Mouse (Mus musculus): ENCODE measurements around the gene Uchl4. TPM values are rescaled to one million over a fixed set of nuclear protein-coding genes. Genes with fewer than 3 reads are reported as not detected.
A peak's percentile ranks its signal among the peaks of the same experiment; 100 is the strongest.

Uchl4 gene
- polyA plus RNA-seq, 1 experiment from 2014 or later: 3.3 TPM

- no peak for ATAC-seq (ENCODE audit: low FRiP score, low TSS enrichment)
- 51% methylated on average over 2 of the region's 2 CpGs for WGBS
- H3K36me3 ChIP-seq (ENCODE audit: control insufficient read depth, insufficient read depth, low read length): no peaks in the 10 kb centered on the region
Measured at GRCm38 (mm10) chr9:64222098-64222497, 12.9 kb upstream of the Uchl4 start.

GRCm38 (mm10) chr9:64225805-64226204, 9.2 kb upstream of the Uchl4 start:
- no peaks in the 10 kb centered on the region for H3K36me3 ChIP-seq (ENCODE audit: control insufficient read depth, insufficient read depth, low read length)
- peak; percentile 76 for ATAC-seq (ENCODE audit: low FRiP score, low TSS enrichment)
- H3K27me3 ChIP-seq (ENCODE audit: control insufficient read depth, insufficient read depth, low read length): no peaks in the 10 kb centered on the region
- no peaks in the 10 kb centered on the region for H3K9me3 ChIP-seq (ENCODE audit: control insufficient read depth, low read length)
- no peak overlapping the region for H3K27ac ChIP-seq (ENCODE audit: low read depth, low read length)
- H3K4me3 ChIP-seq (ENCODE audit: low read length): no peak overlapping the region
- peaks cover 11% of the 10 kb centered on the region; the same call in 1 of the 2 replicates for H3K4me1 ChIP-seq (ENCODE audit: control insufficient read depth, insufficient read depth, low read length)
- H3K4me2 ChIP-seq (replicated peaks; ENCODE audit: low read depth, low read length): no peak overlapping the region
- no peak overlapping the region for H3K9ac ChIP-seq (ENCODE audit: low read depth, low read length)

More at GRCm38 (mm10) chr9:64222098-64222497, 12.9 kb upstream of the Uchl4 start:
- no peak overlapping the region for H3K4me3 ChIP-seq (ENCODE audit: low read length)
- no peak overlapping the region for H3K27ac ChIP-seq (ENCODE audit: low read depth, low read length)
- no peaks in the 10 kb centered on the region for H3K9me3 ChIP-seq (ENCODE audit: control insufficient read depth, low read length)
- no peaks in the 10 kb centered on the region for H3K27me3 ChIP-seq (ENCODE audit: control insufficient read depth, insufficient read depth, low read length)
- H3K4me2 ChIP-seq (replicated peaks; ENCODE audit: low read depth, low read length): no peak overlapping the region
- H3K4me1 ChIP-seq (ENCODE audit: control insufficient read depth, insufficient read depth, low read length): peaks cover 21% of the 10 kb centered on the region
- H3K9ac ChIP-seq (ENCODE audit: low read depth, low read length): no peak overlapping the region

DNA sequence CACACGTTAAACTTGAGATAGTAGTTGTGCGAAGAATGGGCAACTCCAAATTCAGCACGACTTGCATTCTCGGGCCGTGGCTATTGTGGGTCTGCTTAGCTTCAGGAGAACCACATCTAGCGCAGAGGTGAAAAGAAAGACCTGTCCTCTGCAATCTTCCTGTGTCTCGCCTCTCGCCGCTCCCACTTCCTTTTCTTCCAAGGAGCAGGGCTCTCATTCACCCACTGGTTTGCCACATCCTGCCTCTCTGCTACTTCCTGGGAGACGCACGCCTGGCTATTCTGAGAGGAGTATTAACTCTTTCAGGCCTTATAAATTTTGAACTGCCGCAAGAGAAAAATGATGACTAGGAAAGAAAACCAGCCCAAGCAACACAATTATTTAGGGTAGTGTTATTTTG, 7.3 kb upstream of the Uchl4 start:
- H3K4me3 ChIP-seq (ENCODE audit: low read length): no peak overlapping the region
- no peak overlapping the region for H3K9ac ChIP-seq (ENCODE audit: low read depth, low read length)
- ATAC-seq (ENCODE audit: low FRiP score, low TSS enrichment): no peak
- H3K36me3 ChIP-seq (ENCODE audit: control insufficient read depth, insufficient read depth, low read length): no peaks in the 10 kb centered on the region
- H3K9me3 ChIP-seq (ENCODE audit: control insufficient read depth, low read length): no peaks in the 10 kb centered on the region
- WGBS: 82% methylated on average over 12 of the region's 12 CpGs
- H3K4me1 ChIP-seq (ENCODE audit: control insufficient read depth, insufficient read depth, low read length): peaks cover 30% of the 10 kb centered on the region
- H3K4me2 ChIP-seq (replicated peaks; ENCODE audit: low read depth, low read length): no peak overlapping the region
- H3K27ac ChIP-seq (ENCODE audit: low read depth, low read length): no peak overlapping the region
- H3K27me3 ChIP-seq (ENCODE audit: control insufficient read depth, insufficient read depth, low read length): no peaks in the 10 kb centered on the region

DNA sequence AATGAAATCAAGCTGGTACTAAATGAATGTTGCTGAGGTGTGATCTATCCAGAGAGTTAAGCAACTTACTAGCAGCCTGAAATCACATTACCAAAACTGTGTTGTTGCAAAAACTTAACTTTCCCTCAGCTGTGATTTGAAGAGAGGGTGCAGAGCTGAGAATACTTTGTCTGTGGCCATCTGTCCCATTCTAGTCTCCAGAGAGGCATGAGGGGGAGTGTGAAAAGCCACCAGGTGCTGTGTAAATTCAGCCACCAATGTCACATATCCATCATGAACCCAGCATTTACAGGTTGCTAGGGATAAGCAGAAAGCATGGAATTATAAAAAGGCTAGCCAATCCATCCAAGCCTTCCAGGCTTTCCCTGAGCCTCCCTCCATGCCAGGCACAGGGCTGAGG, 6.0 kb upstream of the Uchl4 start:
- Histone ChIP-seq H3K9me3 (ENCODE audit: control insufficient read depth, low read length) (no peaks in the 10 kb centered on the region), H3K9ac (ENCODE audit: low read depth, low read length) (no peak overlapping the region)

DNA sequence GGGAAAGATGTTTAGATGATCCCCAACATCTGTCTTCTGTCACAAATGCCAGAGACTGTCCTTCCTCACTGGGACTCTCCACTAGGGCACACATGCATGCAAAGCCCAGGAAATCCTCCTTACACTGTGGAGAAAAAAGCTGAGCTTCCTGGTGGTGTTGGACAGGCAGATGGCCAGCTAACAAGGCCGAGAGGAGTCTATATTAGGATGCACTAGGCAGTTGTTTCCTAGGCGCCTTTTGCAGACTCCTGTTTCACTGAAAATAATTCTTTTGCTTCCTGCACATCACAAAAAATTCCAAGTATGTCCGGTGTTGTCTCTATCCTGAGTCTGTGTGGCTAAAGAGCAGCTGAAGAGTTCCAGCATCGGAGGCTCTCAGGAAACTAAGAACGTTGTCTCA, 3.8 kb upstream of the Uchl4 start:
- ATAC-seq (ENCODE audit: low FRiP score, low TSS enrichment): no peak
- Histone ChIP-seq H3K9ac (ENCODE audit: low read depth, low read length) (no peak overlapping the region), H3K9me3 (ENCODE audit: control insufficient read depth, low read length) (no peaks in the 10 kb centered on the region), H3K4me3 (ENCODE audit: low read length) (no peak overlapping the region), H3K4me1 (ENCODE audit: control insufficient read depth, insufficient read depth, low read length) (peaks cover 47% of the 10 kb centered on the region), H3K27ac (ENCODE audit: low read depth, low read length) (peak overlapping the region; percentile 38; the same call in 1 of the 2 replicates), H3K27me3 (ENCODE audit: control insufficient read depth, insufficient read depth, low read length) (no peaks in the 10 kb centered on the region), H3K4me2 (replicated peaks; ENCODE audit: low read depth, low read length) (no peak overlapping the region), H3K36me3 (ENCODE audit: control insufficient read depth, insufficient read depth, low read length) (no peaks in the 10 kb centered on the region)
- 56% methylated on average over 5 of the region's 5 CpGs for WGBS

More for the DNA sequence above, 6.0 kb upstream of the Uchl4 start:
- no peak overlapping the region for H3K27ac ChIP-seq (ENCODE audit: low read depth, low read length)
- H3K4me3 ChIP-seq (ENCODE audit: low read length): no peak overlapping the region
- ATAC-seq (ENCODE audit: low FRiP score, low TSS enrichment): no peak
- peaks cover 36% of the 10 kb centered on the region for H3K4me1 ChIP-seq (ENCODE audit: control insufficient read depth, insufficient read depth, low read length)
- no peaks in the 10 kb centered on the region for H3K27me3 ChIP-seq (ENCODE audit: control insufficient read depth, insufficient read depth, low read length)
- H3K4me2 ChIP-seq (replicated peaks; ENCODE audit: low read depth, low read length): no peak overlapping the region
- H3K36me3 ChIP-seq (ENCODE audit: control insufficient read depth, insufficient read depth, low read length): no peaks in the 10 kb centered on the region

- no peaks in the 10 kb centered on the region for H3K9me3 ChIP-seq (ENCODE audit: control insufficient read depth, low read length)
- ATAC-seq (ENCODE audit: low FRiP score, low TSS enrichment): no peak
- no peak overlapping the region for H3K4me3 ChIP-seq (ENCODE audit: low read length)
- peak overlapping the region; percentile 38; the same call in 1 of the 2 replicates for H3K27ac ChIP-seq (ENCODE audit: low read depth, low read length)
- no peak overlapping the region for H3K9ac ChIP-seq (ENCODE audit: low read depth, low read length)
- H3K4me2 ChIP-seq (replicated peaks; ENCODE audit: low read depth, low read length): no peak overlapping the region
- H3K36me3 ChIP-seq (ENCODE audit: control insufficient read depth, insufficient read depth, low read length): no peaks in the 10 kb centered on the region
- H3K27me3 ChIP-seq (ENCODE audit: control insufficient read depth, insufficient read depth, low read length): no peaks in the 10 kb centered on the region
- peaks cover 47% of the 10 kb centered on the region for H3K4me1 ChIP-seq (ENCODE audit: control insufficient read depth, insufficient read depth, low read length)
- WGBS: 86% methylated on average over 3 of the region's 3 CpGs
Measured at GRCm38 (mm10) chr9:64231674-64232073, 3.3 kb upstream of the Uchl4 start.

- 44% methylated on average over 9 of the region's 9 CpGs for WGBS
- Histone ChIP-seq H3K9ac (ENCODE audit: low read depth, low read length) (no peak overlapping the region), H3K9me3 (ENCODE audit: control insufficient read depth, low read length) (no peaks in the 10 kb centered on the region), H3K4me3 (ENCODE audit: low read length) (no peak overlapping the region), H3K36me3 (ENCODE audit: control insufficient read depth, insufficient read depth, low read length) (no peaks in the 10 kb centered on the region), H3K27me3 (ENCODE audit: control insufficient read depth, insufficient read depth, low read length) (no peaks in the 10 kb centered on the region), H3K4me1 (ENCODE audit: control insufficient read depth, insufficient read depth, low read length) (peaks cover 47% of the 10 kb centered on the region), H3K4me2 (replicated peaks; ENCODE audit: low read depth, low read length) (no peak overlapping the region), H3K27ac (ENCODE audit: low read depth, low read length) (peak overlapping the region; percentile 38; the same call in 1 of the 2 replicates)
- peak; percentile 61; the same call in 1 of the 2 replicates for ATAC-seq (ENCODE audit: low FRiP score, low TSS enrichment)
Measured at GRCm38 (mm10) chr9:64232257-64232957, 2.6 kb upstream of the Uchl4 start.

DNA sequence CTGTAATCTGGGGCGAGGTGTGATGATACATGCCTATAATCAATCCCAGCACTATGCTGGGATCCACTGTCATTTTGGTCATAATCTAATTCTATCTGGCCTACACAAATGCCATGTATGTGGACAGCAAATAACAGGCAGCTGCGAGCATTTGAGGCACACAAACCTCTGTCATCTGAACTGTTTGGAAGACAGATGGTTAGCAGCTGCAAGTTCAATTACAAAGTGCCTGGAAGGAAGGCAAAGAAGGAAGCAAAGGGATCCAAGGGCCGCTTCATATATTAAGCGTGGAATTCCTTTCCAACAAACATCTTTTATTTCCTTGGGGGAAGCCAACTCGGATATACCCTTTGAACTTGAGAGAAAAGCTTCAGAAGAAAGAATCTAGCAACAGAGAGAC, 1.3 kb upstream of the Uchl4 start:
- Histone ChIP-seq H3K27ac (ENCODE audit: low read depth, low read length) (peak overlapping the region; percentile 72; the same call in 1 of the 2 replicates), H3K4me1 (ENCODE audit: control insufficient read depth, insufficient read depth, low read length) (peaks cover 42% of the 10 kb centered on the region), H3K27me3 (ENCODE audit: control insufficient read depth, insufficient read depth, low read length) (no peaks in the 10 kb centered on the region), H3K36me3 (ENCODE audit: control insufficient read depth, insufficient read depth, low read length) (no peaks in the 10 kb centered on the region), H3K9ac (ENCODE audit: low read depth, low read length) (no peak overlapping the region), H3K9me3 (ENCODE audit: control insufficient read depth, low read length) (no peaks in the 10 kb centered on the region), H3K4me3 (ENCODE audit: low read length) (no peak overlapping the region), H3K4me2 (replicated peaks; ENCODE audit: low read depth, low read length) (no peak overlapping the region)
- peak; percentile 66; the same call in 1 of the 2 replicates for ATAC-seq (ENCODE audit: low FRiP score, low TSS enrichment)
- WGBS: 36% methylated on average over 5 of the region's 5 CpGs

DNA sequence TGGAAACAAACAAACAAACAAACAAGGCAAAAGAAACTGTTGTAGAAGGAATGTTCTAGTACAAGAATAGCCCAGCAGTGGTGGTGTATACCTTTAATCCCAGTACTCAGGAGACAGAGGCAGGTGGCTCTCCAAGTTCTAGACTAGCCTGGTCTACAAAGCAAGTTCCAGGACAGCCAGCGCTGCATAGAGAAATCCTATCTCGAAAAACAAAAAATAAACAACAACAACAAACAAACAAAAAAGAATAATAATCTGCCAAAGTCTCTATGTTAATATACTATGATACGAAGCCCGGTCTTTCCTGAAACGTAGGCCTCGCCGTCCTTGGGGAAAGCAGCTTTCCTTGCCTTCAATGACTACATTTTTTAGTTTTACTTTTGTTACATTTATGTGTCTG, 1.1 kb downstream of the Uchl4 start:
- no peaks in the 10 kb centered on the region for H3K9me3 ChIP-seq (ENCODE audit: control insufficient read depth, low read length)
- H3K9ac ChIP-seq (ENCODE audit: low read depth, low read length): no peak overlapping the region
- ATAC-seq (ENCODE audit: low FRiP score, low TSS enrichment): no peak
- H3K4me2 ChIP-seq (replicated peaks; ENCODE audit: low read depth, low read length): no peak overlapping the region
- H3K4me3 ChIP-seq (ENCODE audit: low read length): no peak overlapping the region
- WGBS: 98% methylated on average over 7 of the region's 7 CpGs
- no peaks in the 10 kb centered on the region for H3K27me3 ChIP-seq (ENCODE audit: control insufficient read depth, insufficient read depth, low read length)
- peaks cover 42% of the 10 kb centered on the region for H3K4me1 ChIP-seq (ENCODE audit: control insufficient read depth, insufficient read depth, low read length)
- H3K27ac ChIP-seq (ENCODE audit: low read depth, low read length): no peak overlapping the region
- no peaks in the 10 kb centered on the region for H3K36me3 ChIP-seq (ENCODE audit: control insufficient read depth, insufficient read depth, low read length)
